Mouse (Mus musculus): Measurements from ENCODE around the gene Wars2. TPM values are rescaled to one million over a fixed set of nuclear protein-coding genes. Genes with fewer than 3 reads are reported as not detected.
A peak's percentile ranks its signal among the peaks of the same experiment; 100 is the strongest.

Gene Wars2
- 2.9 and 3.2 TPM in 2 replicates for polyA plus RNA-seq (2015; fragmentation: Nextera tagmentation; extraction: Ambion mirVana)

GRCm38 (mm10) chr3:99140940-99141854 is at the start of gene Wars2:
Gene Wars2 (plus strand): TSS chr3:99141068.
- Histone ChIP-seq H3K27ac (peak within 1 kb of the TSS; percentile 88), H3K4me2 (peak within 1 kb of the TSS; percentile 84), H3K9me3 (replicated peaks) (no peaks in the 10 kb centered on the region), H3K9ac (peak within 1 kb of the TSS; percentile 68), H3K4me3 (replicated peaks) (peak within 1 kb of the TSS; percentile 69), H3K36me3 (no peaks in the 10 kb centered on the region), H3K4me1 (replicated peaks) (peaks cover 6% of the 10 kb centered on the region), H3K27me3 (no peaks in the 10 kb centered on the region)
- peak; percentile 85 for DNase-seq
- WGBS (ENCODE audit: insufficient replicate concordance) = under 1% methylated on average over 57 of the region's 57 CpGs
- ATAC-seq (ENCODE audit: low read depth) = peak; percentile 98

- no peak for ATAC-seq (ENCODE audit: low read depth)
- 45% methylated on average over 3 of the region's 3 CpGs for WGBS (ENCODE audit: insufficient replicate concordance)
These were observed 44.1 kb upstream of the Wars2 start for GRCm38 (mm10) chr3:99096816-99097215.

GRCm38 (mm10) chr3:99110353-99111213 is 30.3 kb upstream of the Wars2 start:
- Histone ChIP-seq H3K4me2 (no peak overlapping the region), H3K4me3 (replicated peaks) (no peak overlapping the region), H3K9me3 (replicated peaks) (no peaks in the 10 kb centered on the region), H3K27me3 (no peaks in the 10 kb centered on the region), H3K27ac (no peak overlapping the region), H3K36me3 (no peaks in the 10 kb centered on the region), H3K9ac (no peak overlapping the region), H3K4me1 (replicated peaks) (no peaks in the 10 kb centered on the region)
- ATAC-seq (ENCODE audit: low read depth) (no peak), DNase-seq (no peak)
- WGBS (ENCODE audit: insufficient replicate concordance) = 59% methylated on average over 9 of the region's 9 CpGs

More at GRCm38 (mm10) chr3:99096816-99097215, 44.1 kb upstream of the Wars2 start:
- Histone ChIP-seq H3K9ac (no peak overlapping the region), H3K4me3 (replicated peaks) (no peak overlapping the region), H3K27me3 (no peaks in the 10 kb centered on the region), H3K27ac (no peak overlapping the region), H3K36me3 (no peaks in the 10 kb centered on the region), H3K4me1 (replicated peaks) (no peaks in the 10 kb centered on the region), H3K4me2 (no peak overlapping the region), H3K9me3 (replicated peaks) (no peaks in the 10 kb centered on the region)
- no peak for DNase-seq

GRCm38 (mm10) chr3:99111214-99111608 is 29.7 kb upstream of the Wars2 start:
- 58% methylated on average over 5 of the region's 5 CpGs for WGBS (ENCODE audit: insufficient replicate concordance)
- no peak for ATAC-seq (ENCODE audit: low read depth)
- no peaks in the 10 kb centered on the region for H3K36me3 ChIP-seq

GRCm38 (mm10) chr3:99113266-99113837 is 27.5 kb upstream of the Wars2 start:
- Histone ChIP-seq H3K27me3 (no peaks in the 10 kb centered on the region), H3K4me2 (no peak overlapping the region), H3K4me3 (replicated peaks) (no peak overlapping the region), H3K9ac (no peak overlapping the region), H3K4me1 (replicated peaks) (no peaks in the 10 kb centered on the region), H3K27ac (no peak overlapping the region), H3K36me3 (no peaks in the 10 kb centered on the region), H3K9me3 (replicated peaks) (no peaks in the 10 kb centered on the region)
- DNase-seq (no peak), ATAC-seq (ENCODE audit: low read depth) (no peak)
- WGBS (ENCODE audit: insufficient replicate concordance) = 52% methylated on average over 7 of the region's 7 CpGs

More at GRCm38 (mm10) chr3:99111214-99111608, 29.7 kb upstream of the Wars2 start:
- no peak overlapping the region for H3K9ac ChIP-seq
- no peaks in the 10 kb centered on the region for H3K9me3 ChIP-seq (replicated peaks)
- H3K4me3 ChIP-seq (replicated peaks) = no peak overlapping the region
- no peak for DNase-seq
- no peak overlapping the region for H3K27ac ChIP-seq
- H3K4me1 ChIP-seq (replicated peaks) = no peaks in the 10 kb centered on the region
- H3K27me3 ChIP-seq = no peaks in the 10 kb centered on the region
- H3K4me2 ChIP-seq = no peak overlapping the region

GRCm38 (mm10) chr3:99120942-99121341 is 19.9 kb upstream of the Wars2 start:
- H3K4me2 ChIP-seq = no peak overlapping the region
- WGBS (ENCODE audit: insufficient replicate concordance) = 11% methylated on average over 2 of the region's 2 CpGs
- no peak overlapping the region for H3K27ac ChIP-seq
- ATAC-seq (ENCODE audit: low read depth) (no peak), DNase-seq (no peak)
- no peaks in the 10 kb centered on the region for H3K27me3 ChIP-seq
- H3K36me3 ChIP-seq = no peaks in the 10 kb centered on the region
- no peak overlapping the region for H3K9ac ChIP-seq
- H3K4me1 ChIP-seq (replicated peaks) = no peaks in the 10 kb centered on the region
- H3K4me3 ChIP-seq (replicated peaks) = no peak overlapping the region
- no peaks in the 10 kb centered on the region for H3K9me3 ChIP-seq (replicated peaks)

GRCm38 (mm10) chr3:99130521-99130920 is 10.3 kb upstream of the Wars2 start:
- Histone ChIP-seq H3K4me3 (replicated peaks) (no peak overlapping the region), H3K9ac (no peak overlapping the region), H3K4me1 (replicated peaks) (no peaks in the 10 kb centered on the region), H3K27ac (no peak overlapping the region), H3K9me3 (replicated peaks) (no peaks in the 10 kb centered on the region), H3K27me3 (no peaks in the 10 kb centered on the region), H3K36me3 (no peaks in the 10 kb centered on the region), H3K4me2 (no peak overlapping the region)
- ATAC-seq (ENCODE audit: low read depth) (no peak), DNase-seq (no peak)
- 41% methylated on average over 1 of the region's 1 CpGs for WGBS (ENCODE audit: insufficient replicate concordance)

GRCm38 (mm10) chr3:99131973-99132372 is 8.9 kb upstream of the Wars2 start:
- H3K36me3 ChIP-seq = no peaks in the 10 kb centered on the region
- H3K9me3 ChIP-seq (replicated peaks) = no peaks in the 10 kb centered on the region
- no peaks in the 10 kb centered on the region for H3K4me1 ChIP-seq (replicated peaks)
- ATAC-seq (ENCODE audit: low read depth) (no peak), DNase-seq (no peak)
- no peak overlapping the region for H3K4me3 ChIP-seq (replicated peaks)
- no peak overlapping the region for H3K9ac ChIP-seq
- no peaks in the 10 kb centered on the region for H3K27me3 ChIP-seq
- H3K27ac ChIP-seq = no peak overlapping the region
- WGBS (ENCODE audit: insufficient replicate concordance) = 54% methylated on average over 4 of the region's 4 CpGs
- H3K4me2 ChIP-seq = no peak overlapping the region

GRCm38 (mm10) chr3:99133913-99134312 is 7.0 kb upstream of the Wars2 start:
- Histone ChIP-seq H3K27me3 (no peaks in the 10 kb centered on the region), H3K4me2 (no peak overlapping the region), H3K9ac (no peak overlapping the region), H3K27ac (no peak overlapping the region), H3K4me3 (replicated peaks) (no peak overlapping the region), H3K9me3 (replicated peaks) (no peaks in the 10 kb centered on the region), H3K36me3 (no peaks in the 10 kb centered on the region), H3K4me1 (replicated peaks) (no peaks in the 10 kb centered on the region)
- WGBS (ENCODE audit: insufficient replicate concordance) = 80% methylated on average over 4 of the region's 4 CpGs
- DNase-seq = no peak
- no peak for ATAC-seq (ENCODE audit: low read depth)

GRCm38 (mm10) chr3:99147886-99148285 is 7.0 kb downstream of the Wars2 start:
- Histone ChIP-seq H3K36me3 (no peaks in the 10 kb centered on the region), H3K27ac (no peak overlapping the region), H3K27me3 (no peaks in the 10 kb centered on the region), H3K4me2 (no peak overlapping the region), H3K4me3 (replicated peaks) (no peak overlapping the region), H3K4me1 (replicated peaks) (no peaks in the 10 kb centered on the region), H3K9me3 (replicated peaks) (no peaks in the 10 kb centered on the region), H3K9ac (no peak overlapping the region)
- ATAC-seq (ENCODE audit: low read depth) = no peak
- DNase-seq = no peak
- WGBS (ENCODE audit: insufficient replicate concordance) = 48% methylated on average over 3 of the region's 3 CpGs

- H3K27ac ChIP-seq = no peak overlapping the region
- WGBS (ENCODE audit: insufficient replicate concordance) = 44% methylated on average over 3 of the region's 3 CpGs
- no peaks in the 10 kb centered on the region for H3K4me1 ChIP-seq (replicated peaks)
- no peak overlapping the region for H3K4me2 ChIP-seq
- no peaks in the 10 kb centered on the region for H3K27me3 ChIP-seq
- H3K9ac ChIP-seq = no peak overlapping the region
- ATAC-seq (ENCODE audit: low read depth) (no peak), DNase-seq (no peak)
- H3K4me3 ChIP-seq (replicated peaks) = no peak overlapping the region
- no peaks in the 10 kb centered on the region for H3K36me3 ChIP-seq
- H3K9me3 ChIP-seq (replicated peaks) = no peaks in the 10 kb centered on the region
These were observed 8.2 kb downstream of the Wars2 start for GRCm38 (mm10) chr3:99149035-99149434.
